Mouse (Mus musculus): Measurements from ENCODE around the gene Gm21293. TPM values are rescaled to one million over a fixed set of nuclear protein-coding genes. Genes with fewer than 3 reads are reported as not detected.

Gene Gm21293
- polyA plus RNA-seq, 1 experiment = not detected

Other genes starting within 250 kb of the Gm21293 start
- gene Gm6763, start 8.5 kb downstream of the Gm21293 start, polyA plus RNA-seq (2011; ENCODE audit: insufficient read depth, insufficient read length, low read depth, missing spikeins) = not detected in 2 replicates
- not detected in 2 replicates for gene Gm8764, start 17.0 kb downstream of the Gm21293 start, polyA plus RNA-seq (2011; ENCODE audit: insufficient read depth, insufficient read length, low read depth, missing spikeins)
- not detected in 2 replicates for gene Gm21304, start 25.5 kb downstream of the Gm21293 start, polyA plus RNA-seq (2011; ENCODE audit: insufficient read depth, insufficient read length, low read depth, missing spikeins)
- gene Gm21312, start 34.0 kb downstream of the Gm21293 start, polyA plus RNA-seq (2011; ENCODE audit: insufficient read depth, insufficient read length, low read depth, missing spikeins) = not detected in 2 replicates
- not detected in 2 replicates for gene Gm20765, start 42.5 kb downstream of the Gm21293 start, polyA plus RNA-seq (2011; ENCODE audit: insufficient read depth, insufficient read length, low read depth, missing spikeins)
- gene Gm4340, start 51.1 kb downstream of the Gm21293 start, polyA plus RNA-seq (2011; ENCODE audit: insufficient read depth, insufficient read length, low read depth, missing spikeins) = not detected in 2 replicates

All from ES-Bruce4 (cell line).